9 mouse cellular contexts compared by ENCODE assay signal in genomic region chr3:46448266-46448532, GRCm38 (mm10). TPM values are rescaled to one million over a fixed set of nuclear protein-coding genes. Genes with fewer than 3 reads are reported as not detected.
DNase-seq lines count a peak whose midpoint lies in the region; ATAC-seq and TF ChIP-seq lines count a peak whose summit lies in the region.
"Had no signal": no experiment of that assay in that cellular context is flagged by ENCODE, and none has a peak within 500 bp of the region (broad histone marks: within the 10 kb centered on the region; RNA-seq: fewer than 3 reads in every experiment).

No protein-coding gene starts in this region.

- peak overlapping the region; percentile 67 for H3K9ac ChIP-seq in heart, postnatal 0 days (replicated peaks; ENCODE audit: low read depth, low read length)
- H3K9ac ChIP-seq in hindbrain, embryonic 14.5 days = peak overlapping the region; percentile 61
- peak overlapping the region; percentile 75 for H3K9ac ChIP-seq in midbrain, embryonic 12.5 days (replicated peaks)

- TF ChIP-seq EP300 in heart, postnatal 0 days (IDR thresholded peaks at IDR 0.05; ENCODE audit: low read depth) = no peak

- H3K4me3 ChIP-seq in heart, postnatal 0 days (ENCODE audit: low read depth, low read length) = peak overlapping the region; percentile 72
- peak overlapping the region; percentile 29 for H3K4me3 ChIP-seq in cortical plate, adult 2 months (ENCODE audit: insufficient read depth, low read length)
- H3K4me3 ChIP-seq in hindbrain, embryonic 14.5 days (replicated peaks; ENCODE audit: low read length) = peak overlapping the region; percentile 63
- peak overlapping the region; percentile 56 for H3K4me3 ChIP-seq in midbrain, embryonic 12.5 days
- H3K4me3 ChIP-seq in cerebellum, adult 2 months (replicated peaks; ENCODE audit: insufficient read depth, low read depth, low read length) = no peak overlapping the region

- H3K4me2 ChIP-seq in heart, postnatal 0 days (ENCODE audit: low read depth, low read length) = peak overlapping the region; percentile 91
- peak overlapping the region; percentile 81 for H3K4me2 ChIP-seq in hindbrain, embryonic 14.5 days (replicated peaks)
- H3K4me2 ChIP-seq in midbrain, embryonic 12.5 days (replicated peaks) = peak overlapping the region; percentile 76

- H3K27me3 ChIP-seq in heart, postnatal 0 days (ENCODE audit: control insufficient read depth, insufficient read depth, low read length) = no peaks in the 10 kb centered on the region
- no peaks in the 10 kb centered on the region for H3K27me3 ChIP-seq in hindbrain, embryonic 14.5 days (ENCODE audit: control insufficient read depth, insufficient read depth, low read length)
- H3K27me3 ChIP-seq in midbrain, embryonic 12.5 days = no peaks in the 10 kb centered on the region
- no peaks in the 10 kb centered on the region for H3K27me3 ChIP-seq in cerebellum, adult 2 months (ENCODE audit: control insufficient read depth, insufficient read depth, low read length)
- H3K27me3 ChIP-seq: CH12.LX had no signal

- 9% methylated on average over 5 of the region's 5 CpGs for WGBS in heart, postnatal 0 days
- 19% methylated on average over 5 of the region's 5 CpGs for WGBS in hindbrain, embryonic 14.5 days
- WGBS in midbrain, embryonic 12.5 days = 17% methylated on average over 5 of the region's 5 CpGs
- 10% methylated on average over 5 of the region's 5 CpGs for WGBS in cerebellum, adult 2 months

- no peak for TF ChIP-seq POLR2A in cortical plate, adult 2 months (IDR thresholded peaks at IDR 0.05; ENCODE audit: extremely low read depth, insufficient read depth, low read length)
- no peak for TF ChIP-seq POLR2A in cerebellum, adult 2 months (IDR thresholded peaks at IDR 0.05; ENCODE audit: borderline replicate concordance, insufficient read depth, low read length)

- ATAC-seq in heart, postnatal 0 days (ENCODE audit: insufficient read depth, low read depth) = no peak
- ATAC-seq in hindbrain, embryonic 14.5 days (ENCODE audit: low FRiP score) = no peak
- peak; percentile 11; the same call in 1 of the 2 replicates for ATAC-seq in midbrain, embryonic 12.5 days (ENCODE audit: low FRiP score, low read depth)

- H3K4me1 ChIP-seq in heart, postnatal 0 days (ENCODE audit: control insufficient read depth, insufficient read depth) = no peaks in the 10 kb centered on the region
- H3K4me1 ChIP-seq in cortical plate, adult 2 months (ENCODE audit: control insufficient read depth, insufficient read depth, low read length) = no peaks in the 10 kb centered on the region
- H3K4me1 ChIP-seq in hindbrain, embryonic 14.5 days (replicated peaks; ENCODE audit: control insufficient read depth, insufficient read depth, low read length) = no peaks in the 10 kb centered on the region; the same call in 1 of the 2 replicates
- H3K4me1 ChIP-seq in midbrain, embryonic 12.5 days = peaks cover 3% of the 10 kb centered on the region; the same call in 1 of the 2 replicates
- H3K4me1 ChIP-seq in cerebellum, adult 2 months (ENCODE audit: control insufficient read depth, insufficient read depth, low read length) = no peaks in the 10 kb centered on the region

- TF ChIP-seq CTCF in heart, postnatal 0 days (IDR thresholded peaks at IDR 0.05; ENCODE audit: low read depth) = no peak
- no peak for TF ChIP-seq CTCF in cortical plate, adult 2 months (IDR thresholded peaks at IDR 0.05; ENCODE audit: extremely low read depth, insufficient read depth, low read length)
- TF ChIP-seq CTCF in cerebellum, adult 2 months (IDR thresholded peaks at IDR 0.05; ENCODE audit: borderline replicate concordance, insufficient read depth, low read depth, low read length) = no peak

- H3K36me3 ChIP-seq in heart, postnatal 0 days (replicated peaks; ENCODE audit: control insufficient read depth, insufficient read depth, low read length) = no peaks in the 10 kb centered on the region
- no peaks in the 10 kb centered on the region for H3K36me3 ChIP-seq in hindbrain, embryonic 14.5 days (replicated peaks; ENCODE audit: control insufficient read depth, insufficient read depth)
- H3K36me3 ChIP-seq in midbrain, embryonic 12.5 days = no peaks in the 10 kb centered on the region

- H3K9me3 ChIP-seq in heart, postnatal 0 days (replicated peaks; ENCODE audit: control insufficient read depth, low read length) = no peaks in the 10 kb centered on the region
- H3K9me3 ChIP-seq in hindbrain, embryonic 14.5 days (ENCODE audit: control insufficient read depth, low read length) = no peaks in the 10 kb centered on the region
- H3K9me3 ChIP-seq in midbrain, embryonic 12.5 days = no peaks in the 10 kb centered on the region

- intact Hi-C loops in heart, postnatal 25 days (cut with DNase I) = no loop called here

- DNase-seq in heart, postnatal 0 days (ENCODE audit: low spot score) = no peak
- DNase-seq in heart, postnatal 25 days (ENCODE audit: low spot score) = no peak
- DNase-seq in hindbrain, embryonic 14.5 days (ENCODE audit: low spot score) = no peak
- no peak for DNase-seq in cerebellum, adult 2 months
- DNase-seq in layer of hippocampus, postnatal 10 days (ENCODE audit: low spot score in 2 of 2) = no peak
- no peak for DNase-seq in ovary, adult 18-20 months (ENCODE audit: low spot score)

- H3K27ac ChIP-seq in heart, postnatal 0 days (ENCODE audit: low read depth) = peak overlapping the region; percentile 51; the same call in 1 of the 2 replicates
- H3K27ac ChIP-seq in cortical plate, adult 2 months (ENCODE audit: insufficient read depth, low read length) = no peak overlapping the region
- H3K27ac ChIP-seq in hindbrain, embryonic 14.5 days = no peak overlapping the region
- H3K27ac ChIP-seq in midbrain, embryonic 12.5 days (replicated peaks) = no peak overlapping the region
- no peak overlapping the region for H3K27ac ChIP-seq in cerebellum, adult 2 months (ENCODE audit: insufficient read depth, low read length)

RNA-seq across cellular contexts. Expression of gene Pabpc4l, which starts 0.2 kb away (rescaled TPM):
- 7.0 and 8.5 TPM in 2 replicates for total RNA-seq in heart, postnatal 0 days (2014; rRNA removed; ENCODE audit: low replicate concordance)
- 3.5 and 4.1 TPM in 2 replicates for polyA plus RNA-seq in heart, postnatal 0 days (2015; fragmentation: Nextera tagmentation; extraction: Ambion mirVana)
- under 1 TPM; 0.57 to 0.59 TPM for total RNA-seq in heart, postnatal 25 days (2021)
- polyA plus RNA-seq in cortical plate, adult 2 months (2012; rRNA removed) = 0.25 and 0.29 TPM in 2 replicates
- polyA plus RNA-seq in hindbrain, embryonic 14.5 days (2014; fragmentation: Nextera tagmentation; extraction: Ambion mirVana) = 2.9 and 3.7 TPM in 2 replicates
- polyA plus RNA-seq in midbrain, embryonic 12.5 days (2016; fragmentation: Nextera tagmentation; extraction: Ambion mirVana) = 6.4 and 6.5 TPM in 2 replicates
- 0.13 and 0.61 TPM in 2 replicates for polyA plus RNA-seq in cerebellum, adult 2 months (2012; rRNA removed)
- 1 to 10 TPM; 1.2 to 2.3 TPM for total RNA-seq in layer of hippocampus, postnatal 10 days (2021)
- total RNA-seq: CH12.LX had no signal
